Mouse (Mus musculus): Measurements from ENCODE around the gene Mki67.
A peak's percentile ranks its signal among the peaks of the same experiment; 100 is the strongest.

The Mki67 gene

DNA sequence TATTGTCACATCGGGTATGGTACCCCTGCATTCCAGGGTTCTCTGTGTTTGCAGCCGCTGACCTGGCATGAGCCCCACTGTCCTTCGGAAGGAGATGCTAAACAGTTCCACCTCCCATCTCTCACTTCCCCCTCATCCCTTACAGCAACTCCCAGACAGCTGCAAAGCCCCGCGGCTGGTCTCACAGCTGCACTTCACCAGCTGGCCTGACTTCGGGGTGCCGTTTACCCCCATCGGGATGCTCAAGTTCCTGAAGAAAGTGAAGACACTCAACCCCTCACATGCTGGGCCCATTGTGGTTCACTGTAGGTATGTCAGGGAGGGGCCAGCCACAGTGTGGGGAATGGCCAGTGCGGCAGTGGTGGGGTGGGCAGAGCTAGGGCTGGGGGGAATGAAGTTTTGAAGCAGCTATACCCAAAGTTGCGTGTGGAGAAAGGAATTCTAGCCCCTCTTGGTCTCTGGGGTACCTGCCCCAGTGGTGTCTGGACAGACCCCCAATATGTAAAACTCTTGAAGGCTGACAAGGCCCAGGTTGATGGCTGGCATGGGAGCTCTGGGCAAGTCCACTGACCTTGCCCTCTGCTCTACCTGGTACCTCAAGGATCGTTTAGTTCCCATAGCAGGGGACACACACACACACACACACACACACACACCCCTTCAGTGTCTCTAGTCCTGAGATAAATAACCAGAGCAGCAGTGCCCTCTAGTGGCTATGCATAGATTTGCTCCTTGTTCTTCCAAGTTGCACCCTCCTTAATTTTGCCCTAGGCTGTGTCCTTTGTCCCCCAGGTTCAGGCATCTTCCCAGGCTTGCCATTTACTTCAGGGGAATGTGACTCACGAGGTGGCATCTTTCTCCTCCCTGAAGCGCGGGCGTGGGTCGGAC is 47.1 kb downstream of the Mki67 start:
- peak; percentile 60 for DNase-seq (ENCODE audit: low read depth, low spot score)

DNA sequence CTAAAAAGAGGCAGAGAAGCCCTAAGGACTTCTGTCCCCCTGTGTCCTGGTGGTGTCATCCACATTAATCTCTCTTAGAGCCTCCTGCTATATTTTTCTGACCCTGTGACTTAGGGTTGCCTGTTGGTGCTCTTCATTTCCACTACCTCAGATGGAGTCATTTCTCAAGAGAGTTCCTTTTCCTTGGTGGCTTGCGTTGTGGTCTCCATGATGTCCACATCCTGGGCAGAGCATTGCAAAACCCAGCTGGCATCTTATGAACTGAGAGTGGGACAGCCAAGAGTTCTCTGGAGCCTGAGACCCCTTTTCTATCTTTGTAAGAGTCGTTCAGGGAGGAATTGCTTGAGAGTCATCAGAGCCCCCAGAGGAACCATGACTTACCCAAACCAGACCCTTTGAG is 49.8 kb downstream of the Mki67 start:
- DNase-seq (ENCODE audit: low read depth, low spot score) = no peak

DNA sequence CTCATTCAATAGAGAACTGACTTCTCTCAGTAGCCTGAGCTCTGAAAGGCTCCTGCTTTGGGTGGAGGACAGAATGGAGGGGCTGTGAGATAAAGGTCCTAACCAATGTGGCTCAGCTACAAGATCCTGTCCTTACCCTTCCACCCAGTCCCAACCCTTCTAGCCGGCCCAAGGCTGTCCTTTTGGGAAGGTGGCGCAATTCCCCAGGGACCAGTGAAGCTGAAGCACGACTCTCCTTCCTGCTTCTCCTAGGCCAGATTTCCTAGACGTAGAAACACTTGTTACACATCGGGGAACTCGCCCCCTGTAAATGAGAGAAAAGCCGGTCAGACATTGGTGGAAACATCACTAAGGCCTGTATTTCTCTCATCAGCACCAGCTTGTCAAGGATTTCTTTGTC is 52.0 kb downstream of the Mki67 start:
- no peak for DNase-seq (ENCODE audit: low read depth, low spot score)

DNA sequence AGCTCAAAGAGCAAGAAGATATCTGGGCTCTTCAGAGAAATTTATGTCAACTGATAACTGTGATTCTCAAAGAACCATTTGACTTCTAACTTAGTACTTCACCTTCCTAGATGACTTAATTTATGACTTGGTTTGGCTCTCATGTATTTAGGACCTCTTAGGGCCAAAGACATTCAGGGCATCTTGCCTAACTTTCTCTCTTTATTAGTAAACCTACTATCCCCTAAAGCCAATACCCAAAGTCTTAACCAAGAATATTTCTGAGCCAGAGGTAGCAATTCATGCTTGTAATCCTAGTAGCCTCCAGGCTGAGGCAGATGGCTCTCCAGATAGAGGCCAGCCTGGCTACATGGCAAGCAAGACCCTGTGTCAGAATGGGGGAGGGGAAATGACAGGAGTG is 55.8 kb downstream of the Mki67 start:
- DNase-seq (ENCODE audit: low read depth, low spot score) = no peak

DNA sequence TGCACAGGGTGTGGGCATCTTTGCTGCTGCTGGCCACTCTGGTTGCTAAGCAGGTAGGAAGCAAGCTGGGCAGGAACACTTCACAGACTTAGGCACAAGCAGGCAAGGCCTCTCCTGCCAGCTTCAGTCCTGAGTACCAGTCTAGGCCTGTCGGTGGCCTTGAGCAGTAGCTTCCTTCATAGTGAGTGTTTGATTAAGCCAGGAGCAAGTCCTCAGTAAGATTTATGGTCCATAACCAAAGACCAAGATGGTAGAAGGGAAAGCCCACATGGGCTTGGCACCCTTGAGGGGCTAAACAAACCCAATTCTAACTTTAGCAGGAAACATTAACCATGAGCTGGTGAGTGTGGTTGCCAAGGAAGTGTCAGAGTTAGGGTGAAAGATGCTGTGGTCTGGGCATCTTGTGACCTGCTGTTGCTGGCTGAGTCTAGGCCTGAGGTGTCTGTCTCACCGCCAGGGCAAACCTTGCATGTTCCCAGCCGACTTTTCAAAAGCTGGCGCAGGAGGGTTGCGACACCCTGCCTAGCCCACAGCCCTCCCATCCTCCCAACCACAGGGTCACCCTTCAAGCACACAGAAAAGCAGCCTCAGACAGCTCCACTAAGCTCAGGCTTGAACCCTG is 56.7 kb downstream of the Mki67 start:
- DNase-seq (ENCODE audit: low read depth, low spot score) = no peak

DNA sequence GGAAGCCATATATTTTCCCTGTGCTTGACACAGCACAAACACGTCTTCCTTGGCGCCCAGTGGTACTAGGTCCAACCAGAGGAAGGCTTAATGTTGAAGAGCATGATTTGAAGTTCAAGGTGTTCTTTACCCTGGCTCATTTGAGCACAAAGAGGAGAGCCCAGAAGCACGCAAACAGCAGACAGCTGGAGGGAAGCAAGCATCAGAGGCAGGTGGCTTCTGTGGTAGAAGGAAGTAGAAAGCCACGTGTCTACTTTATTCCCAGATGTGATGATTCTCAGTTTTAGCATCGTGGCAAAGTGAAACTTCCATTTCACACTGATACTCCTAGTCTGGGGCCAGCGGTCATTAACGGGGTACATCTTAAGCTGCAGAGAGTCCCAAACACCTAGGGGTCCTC is 58.0 kb downstream of the Mki67 start:
- no peak for DNase-seq (ENCODE audit: low read depth, low spot score)

DNA sequence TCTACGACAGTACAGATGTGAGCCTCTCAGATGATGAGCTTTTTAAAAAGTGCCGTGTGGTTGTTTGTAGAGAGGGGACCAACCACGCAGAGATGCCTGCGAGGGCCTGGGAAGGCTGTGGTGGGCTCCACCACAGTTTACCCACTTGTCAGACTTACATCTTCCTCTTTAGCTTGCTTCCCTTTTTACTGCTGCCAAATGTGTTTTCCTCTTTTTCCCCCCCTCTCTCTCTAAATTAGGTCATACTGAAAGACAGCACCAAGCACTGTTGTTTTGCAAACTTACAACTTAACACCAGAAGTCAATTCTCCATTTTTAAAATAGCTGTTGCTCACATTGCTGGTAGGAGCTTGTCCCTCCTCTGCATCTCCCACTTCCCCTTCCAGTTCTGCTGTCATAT is 61.0 kb downstream of the Mki67 start:
- no peak for DNase-seq (ENCODE audit: low read depth, low spot score)

DNA sequence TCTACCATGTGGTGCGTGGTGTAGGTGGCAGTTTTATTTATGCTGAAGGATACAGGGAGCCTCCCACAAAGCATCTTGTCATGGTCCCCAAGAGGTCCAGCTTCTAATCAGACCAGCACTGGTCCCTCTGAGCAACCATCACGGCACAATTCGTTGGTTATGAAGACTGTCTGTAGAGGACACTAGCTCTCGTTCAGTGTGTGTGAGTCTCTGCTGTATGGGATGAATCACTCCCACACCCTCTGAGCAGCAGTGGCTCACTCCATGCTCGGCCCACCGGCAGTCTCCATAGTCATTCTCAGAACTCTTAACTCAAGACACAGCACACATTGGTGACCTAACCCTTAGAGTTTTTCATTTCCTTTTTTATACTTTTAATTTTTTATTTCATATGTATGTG is 61.9 kb downstream of the Mki67 start:
- DNase-seq (ENCODE audit: low read depth, low spot score) = no peak

DNA sequence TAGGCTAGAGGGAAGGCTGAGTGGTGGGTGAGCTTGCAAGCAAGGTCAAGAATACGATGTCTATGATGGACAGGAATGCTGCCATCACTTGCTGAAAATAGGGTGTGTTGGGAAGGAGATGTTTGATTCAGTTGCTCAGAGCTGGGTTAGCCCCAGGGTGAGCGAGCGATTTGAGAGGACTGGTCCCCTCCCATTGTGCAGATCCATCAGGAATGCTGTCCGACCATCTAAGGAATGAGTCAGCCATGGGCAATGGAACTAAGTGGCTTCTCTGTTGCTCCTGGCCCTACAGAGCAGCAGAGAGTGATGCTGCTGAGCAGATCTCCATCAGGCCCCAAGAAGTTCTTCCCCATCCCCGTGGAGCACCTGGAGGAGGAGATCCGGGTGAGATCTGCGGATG is 62.6 kb downstream of the Mki67 start:
- no peak for DNase-seq (ENCODE audit: low read depth, low spot score)

DNA sequence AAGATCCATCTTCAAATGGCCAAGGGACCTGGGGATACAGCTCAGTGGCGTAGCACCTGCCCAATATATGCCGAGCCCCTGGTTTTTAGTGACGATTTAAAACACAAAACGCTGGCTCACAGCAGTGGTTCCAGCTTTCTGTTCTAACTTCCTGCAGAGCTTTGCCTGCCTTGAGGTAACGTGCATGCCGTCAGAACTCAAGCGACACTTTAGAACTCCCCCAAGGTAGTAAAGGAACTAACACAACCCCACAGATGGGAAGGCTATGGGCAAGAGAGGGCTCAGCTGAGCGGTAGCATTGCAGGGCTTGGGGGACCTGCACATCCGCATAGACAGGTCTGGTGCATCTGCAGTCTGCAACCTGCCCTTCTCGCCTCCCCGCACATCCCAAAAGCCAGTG is 63.4 kb downstream of the Mki67 start:
- DNase-seq (ENCODE audit: low read depth, low spot score) = no peak

DNA sequence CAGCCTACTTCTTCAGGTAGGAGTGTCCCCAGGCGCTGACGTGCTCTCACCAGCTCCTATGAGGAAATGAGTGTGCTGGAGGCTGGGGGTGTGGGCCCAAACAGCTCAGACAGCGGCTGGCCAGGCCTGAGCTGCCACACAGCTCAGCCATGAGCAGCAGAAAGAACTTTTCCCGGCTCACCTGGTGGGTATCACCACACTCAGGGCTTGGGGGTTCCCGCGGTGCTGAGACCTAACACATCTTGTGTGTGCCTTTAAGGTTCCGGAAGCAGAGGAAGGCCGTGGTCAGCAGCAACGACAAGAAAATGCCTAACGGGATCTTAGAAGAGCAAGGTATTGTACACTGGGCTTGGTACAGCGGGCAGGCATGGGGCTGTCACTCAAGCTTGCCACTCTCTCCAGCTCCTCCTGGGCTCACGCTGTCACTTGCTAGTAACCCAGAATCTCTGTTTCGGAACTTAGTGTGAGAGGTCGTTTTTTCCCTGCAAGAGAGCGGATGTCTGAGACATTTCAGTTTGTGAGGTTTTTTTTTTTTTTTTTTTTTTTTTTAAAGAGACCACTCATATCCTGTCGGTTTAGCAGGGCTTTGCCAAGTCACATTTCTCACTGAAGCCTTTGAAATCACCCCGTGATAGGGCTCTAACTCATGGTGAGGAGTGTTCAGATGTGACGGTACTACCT is 64.2 kb downstream of the Mki67 start:
- DNase-seq (ENCODE audit: low read depth, low spot score) = no peak

DNA sequence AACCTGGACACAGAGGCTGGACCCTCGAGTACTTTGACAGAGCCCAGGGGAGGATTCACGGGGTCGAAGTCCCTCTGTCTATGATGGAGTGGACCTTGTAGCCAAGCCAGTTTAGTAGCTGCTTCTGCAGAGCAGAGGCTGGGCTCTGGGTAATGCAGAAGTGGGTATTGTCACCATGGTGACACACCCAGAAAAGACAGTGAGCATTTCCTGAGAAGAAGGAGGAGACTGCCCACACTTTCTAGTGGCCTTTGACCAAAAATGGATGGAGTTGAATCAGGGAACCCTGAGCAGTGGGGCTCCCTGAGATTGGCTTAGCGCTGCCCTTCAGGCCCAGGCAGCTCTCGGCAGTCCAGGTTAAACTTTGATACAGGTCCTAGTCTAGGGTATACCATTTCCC is 66.1 kb downstream of the Mki67 start:
- no peak for DNase-seq (ENCODE audit: low read depth, low spot score)

DNA sequence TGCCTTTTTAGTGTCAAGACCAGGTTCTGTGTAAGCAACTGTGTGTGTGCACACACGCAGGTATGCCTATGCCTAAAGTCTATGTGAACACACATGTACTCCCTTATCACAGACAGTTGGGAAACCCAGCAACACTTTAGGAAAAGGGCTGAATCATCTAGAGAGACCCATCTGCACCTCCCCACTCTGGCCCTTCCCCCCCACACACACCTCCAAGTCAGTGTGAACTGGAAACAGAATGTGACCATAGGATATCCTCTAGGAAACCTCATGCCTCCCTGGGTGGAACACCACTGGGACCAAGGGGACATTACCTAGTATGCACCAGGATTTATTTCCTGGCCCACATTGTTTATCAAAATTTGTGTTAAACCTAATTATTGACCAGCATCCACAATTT is 66.9 kb downstream of the Mki67 start:
- DNase-seq (ENCODE audit: low read depth, low spot score) = no peak

DNA sequence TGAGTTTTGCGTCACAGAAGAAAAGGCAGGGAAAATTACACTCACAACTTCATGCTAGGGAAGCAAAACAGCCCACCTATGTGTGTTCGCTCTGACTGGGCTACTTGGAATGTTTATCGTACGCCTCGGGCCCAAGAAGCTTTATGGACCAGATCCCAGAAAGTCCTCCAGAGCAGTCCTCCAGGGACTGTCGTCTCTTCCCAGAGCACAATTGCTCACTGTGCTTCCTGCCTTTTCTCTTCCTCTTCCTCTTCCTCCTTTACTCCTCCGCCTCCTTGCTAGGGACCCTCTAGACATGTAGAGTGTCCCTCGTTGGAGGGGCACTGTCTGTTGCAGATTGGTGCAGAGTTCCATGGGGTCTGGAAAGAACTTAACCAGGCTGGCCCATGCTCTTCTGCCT is 67.3 kb downstream of the Mki67 start:
- DNase-seq (ENCODE audit: low read depth, low spot score) = no peak

DNA sequence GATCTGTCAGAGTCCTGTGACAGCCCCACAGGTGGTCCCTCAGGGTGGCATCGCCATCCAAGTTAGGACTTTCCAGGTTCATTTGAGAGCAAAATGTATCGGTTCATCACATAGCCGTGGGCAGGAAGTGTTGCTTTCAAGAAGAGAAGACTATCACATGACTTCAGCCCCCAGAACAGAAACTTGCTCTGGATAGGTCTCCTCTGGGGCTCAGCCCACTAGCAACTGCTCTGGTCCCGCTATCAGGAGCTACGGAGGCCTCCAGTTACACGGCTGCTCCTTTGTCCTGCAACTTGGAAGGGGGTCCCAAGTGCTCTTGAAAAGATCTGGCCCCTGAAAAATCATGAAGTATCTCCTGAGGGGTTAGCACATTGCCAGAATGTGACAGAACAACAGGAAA is 69.2 kb downstream of the Mki67 start:
- DNase-seq (ENCODE audit: low read depth, low spot score) = no peak

DNA sequence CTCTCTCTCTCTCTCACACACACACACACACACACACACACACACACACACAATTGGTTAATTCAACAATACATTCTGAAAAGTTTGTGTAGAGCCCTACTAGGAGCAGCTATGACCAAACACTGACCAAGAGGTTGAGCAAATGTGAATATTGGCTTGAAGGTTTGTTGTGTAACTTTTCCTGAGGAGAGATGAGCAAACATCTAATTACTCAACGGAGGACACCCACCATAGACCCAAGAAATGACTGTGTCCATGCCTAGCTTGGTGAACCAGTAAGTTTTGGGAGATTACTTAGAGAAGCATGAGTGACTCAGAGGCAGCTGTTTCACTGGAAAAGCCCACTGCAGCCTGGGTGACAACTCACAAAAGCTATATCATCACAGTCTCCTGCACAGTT is 71.7 kb downstream of the Mki67 start:
- DNase-seq (ENCODE audit: low read depth, low spot score) = no peak

DNA sequence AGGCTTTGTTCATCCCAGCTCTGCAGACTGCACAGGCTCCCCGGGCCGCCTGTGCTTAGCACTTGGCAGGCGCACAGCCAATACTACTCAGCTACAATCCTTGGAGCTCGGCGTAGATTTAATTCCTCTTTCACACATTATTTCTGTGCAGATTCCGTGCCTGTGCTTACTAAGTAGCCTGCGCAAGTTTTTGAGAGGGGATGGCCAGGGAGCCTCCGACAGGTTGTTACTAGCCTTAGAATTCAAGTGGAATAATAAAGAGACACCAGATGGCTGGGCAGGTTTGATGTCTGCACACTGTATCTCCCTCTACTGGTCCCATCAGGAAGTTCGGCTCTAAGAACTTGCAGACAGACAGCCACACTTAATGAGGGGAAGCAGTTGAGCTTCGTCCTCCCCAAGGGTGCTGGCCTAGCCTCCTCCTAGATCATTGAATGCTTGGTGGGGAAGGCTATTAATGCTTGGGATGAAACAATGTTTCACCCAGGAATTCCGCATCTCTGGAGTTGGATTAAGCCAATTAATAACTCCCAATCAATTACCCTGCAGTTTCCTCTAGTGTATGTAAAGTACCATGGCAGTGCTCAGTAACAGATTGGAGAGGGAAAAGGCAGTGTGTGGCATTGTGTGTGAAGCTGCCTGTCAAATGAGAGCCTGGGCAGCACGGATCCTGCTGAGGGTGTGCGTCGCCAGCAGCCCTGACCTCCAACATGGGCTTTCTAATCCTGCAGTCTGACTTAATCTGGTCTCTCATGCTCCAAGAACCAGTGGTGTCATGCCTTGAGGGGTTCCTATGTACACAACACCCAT is 74.3 kb downstream of the Mki67 start:
- peak; percentile 20 for DNase-seq (ENCODE audit: low read depth, low spot score)

All from retina, postnatal 7 days (tissue).